Mouse (Mus musculus): ENCODE results near the gene Hnrnpa3. TPM values are rescaled to one million over a fixed set of nuclear protein-coding genes. Genes with fewer than 3 reads are reported as not detected.
"Not testable (repeated sequence)": the region's sequence is repeated elsewhere in the genome, so short reads cannot be mapped to it uniquely, and the experiment has no call there.

The Hnrnpa3 gene
- polyA plus RNA-seq, 1 experiment from 2014 or later: 209 TPM

- Histone ChIP-seq H3K27me3 (ENCODE audit: insufficient read depth, poor library complexity, severe bottlenecking) (no peaks in the 10 kb centered on the region), H3K9me3 (no peaks in the 10 kb centered on the region), H3K36me3 (0 out of 2 replicates have a peak, but pooled peaks cover 3% of the 10 kb centered on the region), H3K4me1 (peaks cover 80% of the 10 kb centered on the region), H3K27ac (peak overlapping the region; percentile 67; the same call in 1 of the 2 replicates), H3K4me3 (no peak overlapping the region)
- no peak for DNase-seq (ENCODE audit: low spot score)
- 87% methylated on average over 10 of the region's 10 CpGs for WGBS
Observed at GRCm38 (mm10) chr2:75689482-75690158, 30.6 kb downstream of the Hnrnpa3 start.

- Histone ChIP-seq H3K27ac (no peak overlapping the region), H3K4me3 (no peak overlapping the region), H3K27me3 (ENCODE audit: insufficient read depth, poor library complexity, severe bottlenecking) (no peaks in the 10 kb centered on the region), H3K36me3 (0 out of 2 replicates have a peak, but pooled peaks cover 3% of the 10 kb centered on the region), H3K9me3 (no peaks in the 10 kb centered on the region), H3K4me1 (peaks cover 78% of the 10 kb centered on the region)
- 84% methylated on average over 4 of the region's 4 CpGs for WGBS
- DNase-seq (ENCODE audit: low spot score): peak; percentile 67
Observed at GRCm38 (mm10) chr2:75690656-75691055, 31.6 kb downstream of the Hnrnpa3 start.

GRCm38 (mm10) chr2:75691316-75691715 lies 32.3 kb downstream of the Hnrnpa3 start:
- 0 out of 2 replicates have a peak, but pooled peaks cover 3% of the 10 kb centered on the region for H3K36me3 ChIP-seq
- WGBS: 49% methylated on average over 8 of the region's 8 CpGs
- no peak overlapping the region for H3K27ac ChIP-seq
- H3K27me3 ChIP-seq (ENCODE audit: insufficient read depth, poor library complexity, severe bottlenecking): no peaks in the 10 kb centered on the region
- DNase-seq (ENCODE audit: low spot score): peak; percentile 67
- peaks cover 78% of the 10 kb centered on the region for H3K4me1 ChIP-seq
- no peak overlapping the region for H3K4me3 ChIP-seq
- no peaks in the 10 kb centered on the region for H3K9me3 ChIP-seq

GRCm38 (mm10) chr2:75692369-75692768 lies 33.3 kb downstream of the Hnrnpa3 start:
- Histone ChIP-seq H3K4me1 (peaks cover 78% of the 10 kb centered on the region), H3K27ac (0 out of 2 replicates have a peak overlapping the region, but pooled peaks have one; percentile 26), H3K36me3 (0 out of 2 replicates have a peak, but pooled peaks cover 3% of the 10 kb centered on the region), H3K27me3 (ENCODE audit: insufficient read depth, poor library complexity, severe bottlenecking) (no peaks in the 10 kb centered on the region), H3K9me3 (no peaks in the 10 kb centered on the region), H3K4me3 (no peak overlapping the region)
- peak; percentile 70 for DNase-seq (ENCODE audit: low spot score)
- WGBS: 81% methylated on average over 6 of the region's 6 CpGs

- DNase-seq (ENCODE audit: low spot score); H3K4me3 ChIP-seq; H3K36me3 ChIP-seq; H3K27ac ChIP-seq; H3K27me3 ChIP-seq (ENCODE audit: insufficient read depth, poor library complexity, severe bottlenecking); H3K9me3 ChIP-seq: not testable (repeated sequence)
- peaks cover 77% of the 10 kb centered on the region for H3K4me1 ChIP-seq
- WGBS: 89% methylated on average over 3 of the region's 3 CpGs
Observed at GRCm38 (mm10) chr2:75694926-75695325, 35.9 kb downstream of the Hnrnpa3 start.

- Histone ChIP-seq H3K9me3 (no peaks in the 10 kb centered on the region), H3K4me3 (no peak overlapping the region), H3K36me3 (no peaks in the 10 kb centered on the region), H3K4me1 (peaks cover 79% of the 10 kb centered on the region), H3K27me3 (ENCODE audit: insufficient read depth, poor library complexity, severe bottlenecking) (no peaks in the 10 kb centered on the region), H3K27ac (no peak overlapping the region)
- no peak for DNase-seq (ENCODE audit: low spot score)
- WGBS: 78% methylated on average over 9 of the region's 9 CpGs
Observed at GRCm38 (mm10) chr2:75695676-75696350, 36.8 kb downstream of the Hnrnpa3 start.

GRCm38 (mm10) chr2:75696371-75696770 lies 37.3 kb downstream of the Hnrnpa3 start:
- no peaks in the 10 kb centered on the region for H3K36me3 ChIP-seq
- 61% methylated on average over 5 of the region's 5 CpGs for WGBS
- peaks cover 81% of the 10 kb centered on the region for H3K4me1 ChIP-seq
- no peak overlapping the region for H3K4me3 ChIP-seq
- H3K27ac ChIP-seq: peak overlapping the region; percentile 52; the same call in 1 of the 2 replicates
- H3K9me3 ChIP-seq: no peaks in the 10 kb centered on the region
- H3K27me3 ChIP-seq (ENCODE audit: insufficient read depth, poor library complexity, severe bottlenecking): no peaks in the 10 kb centered on the region
- DNase-seq (ENCODE audit: low spot score): no peak

- Histone ChIP-seq H3K4me1 (peaks cover 81% of the 10 kb centered on the region), H3K27ac (peak overlapping the region; percentile 48)
Observed at GRCm38 (mm10) chr2:75697222-75697621, 38.2 kb downstream of the Hnrnpa3 start.

GRCm38 (mm10) chr2:75698007-75698406 lies 38.9 kb downstream of the Hnrnpa3 start:
- Histone ChIP-seq H3K27me3 (ENCODE audit: insufficient read depth, poor library complexity, severe bottlenecking) (no peaks in the 10 kb centered on the region), H3K4me3 (no peak overlapping the region), H3K4me1 (peaks cover 79% of the 10 kb centered on the region), H3K36me3 (no peaks in the 10 kb centered on the region), H3K27ac (0 out of 2 replicates have a peak overlapping the region, but pooled peaks have one; percentile 2), H3K9me3 (no peaks in the 10 kb centered on the region)
- no peak for DNase-seq (ENCODE audit: low spot score)
- WGBS: 48% methylated on average over 4 of the region's 4 CpGs

More at GRCm38 (mm10) chr2:75697222-75697621, 38.2 kb downstream of the Hnrnpa3 start:
- Histone ChIP-seq H3K27me3 (ENCODE audit: insufficient read depth, poor library complexity, severe bottlenecking) (no peaks in the 10 kb centered on the region), H3K4me3 (no peak overlapping the region), H3K36me3 (no peaks in the 10 kb centered on the region), H3K9me3 (no peaks in the 10 kb centered on the region)
- no peak for DNase-seq (ENCODE audit: low spot score)
- WGBS: 56% methylated on average over 3 of the region's 3 CpGs

GRCm38 (mm10) chr2:75698874-75699273 lies 39.8 kb downstream of the Hnrnpa3 start:
- no peaks in the 10 kb centered on the region for H3K9me3 ChIP-seq
- WGBS: 82% methylated on average over 3 of the region's 3 CpGs
- H3K36me3 ChIP-seq: no peaks in the 10 kb centered on the region
- H3K4me3 ChIP-seq: no peak overlapping the region
- peaks cover 74% of the 10 kb centered on the region for H3K4me1 ChIP-seq
- no peaks in the 10 kb centered on the region for H3K27me3 ChIP-seq (ENCODE audit: insufficient read depth, poor library complexity, severe bottlenecking)
- no peak overlapping the region; the same call in 1 of the 2 replicates for H3K27ac ChIP-seq
- DNase-seq (ENCODE audit: low spot score): no peak

- WGBS: 89% methylated on average over 3 of the region's 3 CpGs
- no peaks in the 10 kb centered on the region for H3K27me3 ChIP-seq (ENCODE audit: insufficient read depth, poor library complexity, severe bottlenecking)
- no peak for DNase-seq (ENCODE audit: low spot score)
- H3K36me3 ChIP-seq: no peaks in the 10 kb centered on the region
- H3K9me3 ChIP-seq: no peaks in the 10 kb centered on the region
- peaks cover 76% of the 10 kb centered on the region for H3K4me1 ChIP-seq
- H3K27ac ChIP-seq: no peak overlapping the region
- no peak overlapping the region for H3K4me3 ChIP-seq
Observed at GRCm38 (mm10) chr2:75700543-75700942, 41.5 kb downstream of the Hnrnpa3 start.

- H3K4me3 ChIP-seq: peak overlapping the region; percentile 2; the same call in 1 of the 2 replicates
- H3K27me3 ChIP-seq (ENCODE audit: insufficient read depth, poor library complexity, severe bottlenecking): no peaks in the 10 kb centered on the region
- no peaks in the 10 kb centered on the region for H3K36me3 ChIP-seq
- no peaks in the 10 kb centered on the region for H3K9me3 ChIP-seq
- 61% methylated on average over 3 of the region's 3 CpGs for WGBS
- peaks cover 70% of the 10 kb centered on the region for H3K4me1 ChIP-seq
- no peak overlapping the region for H3K27ac ChIP-seq
- DNase-seq (ENCODE audit: low spot score): no peak
Observed at GRCm38 (mm10) chr2:75701207-75701606, 42.1 kb downstream of the Hnrnpa3 start.
